Mouse (Mus musculus) midbrain, embryonic 16.5 days (tissue): Measurements from ENCODE around the gene S100a10. TPM values are rescaled to one million over a fixed set of nuclear protein-coding genes. Genes with fewer than 3 reads are reported as not detected.

ENCODE experiments used
- ATAC-seq: fragments of 200-750 bp; cut with Nextera tagmentation; 2 replicates; pipeline ENCODE4 v1.8.0; 2017; ENCODE audit warnings: moderate TSS enrichment
- H3K27ac ChIP-seq: fragments of 300-500 bp; sonication (generic); 2 replicates; pipeline ENCODE4 v1.5.1; 2014; ENCODE audit warnings: mild to moderate bottlenecking, low read length, mixed read lengths
- H3K27me3 ChIP-seq: fragments of 300-500 bp; sonication (generic); 2 replicates; pipeline ENCODE4 v1.6.1; 2014; ENCODE audit warnings: low read depth, low read length, mixed read lengths; ENCODE audit not compliant: control insufficient read depth, insufficient read depth
- H3K36me3 ChIP-seq: fragments of 300-500 bp; sonication (generic); 2 replicates; pipeline ENCODE4 v1.6.1; 2014; ENCODE audit warnings: mild to moderate bottlenecking, low read length, moderate library complexity, mixed read lengths; ENCODE audit not compliant: control insufficient read depth, insufficient read depth
- H3K4me1 ChIP-seq: fragments of 300-500 bp; sonication (generic); 2 replicates; pipeline ENCODE4 v1.6.1; 2014; ENCODE audit warnings: mild to moderate bottlenecking, low read length, mixed read lengths; ENCODE audit not compliant: control insufficient read depth, insufficient read depth
- H3K4me2 ChIP-seq: fragments of 300-500 bp; sonication (generic); 2 replicates; pipeline ENCODE4 v1.6.1; 2014; ENCODE audit warnings: mild to moderate bottlenecking, low read length, mixed read lengths
- H3K4me3 ChIP-seq: fragments of 300-500 bp; sonication (generic); 2 replicates; pipeline ENCODE4 v1.5.1; 2014; ENCODE audit warnings: low read depth, mild to moderate bottlenecking, low read length, moderate library complexity, mixed read lengths
- H3K9ac ChIP-seq: fragments of 300-500 bp; sonication (generic); 2 replicates; pipeline ENCODE4 v1.6.1; 2014; ENCODE audit warnings: low read depth, low read length, mixed read lengths
- H3K9me3 ChIP-seq: fragments of 300-500 bp; sonication (generic); replicated peaks from 2 replicates; pipeline ENCODE4 v1.6.1; 2014; ENCODE audit warnings: mild to moderate bottlenecking, low read length, mixed read lengths; ENCODE audit not compliant: control insufficient read depth, poor library complexity, severe bottlenecking
- WGBS: fragments of 180-500 bp; shearing (Covaris S2); extraction: QIAGEN DNeasy Blood & Tissue Kit; methylation state at CpG from one replicate; pipeline ENCODE4 v1.1.7; 2014; 5-methylcytosine and 5-hydroxymethylcytosine counted together
- polyA plus RNA-seq: library from polyadenylated mRNA; unstranded; fragments of >200 nt; fragmentation: Nextera tagmentation; extraction: Ambion mirVana; gene quantifications from 2 replicates; pipeline ENCODE4 v1.2.1, GENCODE M21; 2015

S100a10 gene
- polyA plus RNA-seq, 1 experiment from 2014 or later = 107 TPM

DNA sequence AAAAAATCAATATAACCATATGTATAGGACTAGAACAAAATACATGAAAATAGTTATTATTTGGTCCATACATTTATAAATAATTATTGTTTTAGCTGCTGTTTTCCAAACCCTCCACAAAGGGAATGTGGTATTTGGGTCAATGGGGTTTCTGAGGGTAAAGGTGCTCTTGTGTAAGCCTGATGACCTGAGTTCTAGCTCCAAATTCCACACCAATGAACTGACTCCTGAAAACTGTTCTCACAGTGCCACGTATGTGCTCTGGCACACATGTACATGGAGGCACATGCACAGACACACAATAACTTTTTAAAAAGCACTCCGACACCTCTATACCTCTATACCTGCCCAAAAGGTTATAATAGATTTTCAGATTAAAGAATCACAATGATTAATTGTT is 1.6 kb upstream of the S100a10 start:
- Histone ChIP-seq H3K4me1 (peaks cover 4% of the 10 kb centered on the region; the same call in 1 of the 2 replicates), H3K9me3 (no peaks in the 10 kb centered on the region), H3K4me2 (no peak overlapping the region), H3K27me3 (no peaks in the 10 kb centered on the region), H3K27ac (no peak overlapping the region), H3K9ac (no peak overlapping the region), H3K36me3 (no peaks in the 10 kb centered on the region), H3K4me3 (no peak overlapping the region)
- 91% methylated on average over 2 of the region's 2 CpGs for WGBS
- ATAC-seq = no peak

DNA sequence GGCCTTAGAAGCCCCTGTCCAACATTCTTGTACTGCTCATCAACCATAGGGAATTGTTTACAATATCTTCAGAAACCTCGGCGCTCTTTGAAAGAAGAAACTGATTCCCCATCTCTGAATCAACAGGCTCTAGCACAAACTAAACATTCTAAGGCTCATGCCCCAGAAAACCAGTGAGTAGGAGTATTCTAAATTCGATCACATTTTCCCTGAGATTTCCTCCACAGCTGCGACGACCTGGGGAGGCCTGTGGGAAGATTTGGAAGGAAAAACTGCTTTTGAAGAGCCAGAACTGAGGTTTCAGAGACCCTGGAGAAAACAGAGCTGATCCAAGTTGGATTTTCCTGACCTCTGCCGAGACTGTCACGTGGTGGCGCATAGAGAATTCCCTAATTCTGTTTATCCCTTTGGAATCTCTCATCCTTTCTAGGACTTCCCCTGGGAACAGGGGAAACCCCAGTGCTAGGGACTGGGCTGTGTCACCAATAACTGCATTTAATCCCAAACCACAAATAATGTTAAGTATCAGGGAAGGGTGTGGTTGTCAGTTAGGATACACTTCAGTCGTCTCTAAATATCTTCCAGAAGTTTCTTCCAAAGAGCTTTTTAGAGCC is 1.0 kb upstream of the S100a10 start:
- no peak for ATAC-seq
- Histone ChIP-seq H3K9ac (no peak overlapping the region), H3K4me3 (no peak overlapping the region), H3K27ac (no peak overlapping the region), H3K9me3 (no peaks in the 10 kb centered on the region), H3K4me2 (peak overlapping the region; percentile 99; the same call in 1 of the 2 replicates), H3K36me3 (no peaks in the 10 kb centered on the region), H3K4me1 (peaks cover 4% of the 10 kb centered on the region; the same call in 1 of the 2 replicates), H3K27me3 (no peaks in the 10 kb centered on the region)
- WGBS = 71% methylated on average over 9 of the region's 9 CpGs

DNA sequence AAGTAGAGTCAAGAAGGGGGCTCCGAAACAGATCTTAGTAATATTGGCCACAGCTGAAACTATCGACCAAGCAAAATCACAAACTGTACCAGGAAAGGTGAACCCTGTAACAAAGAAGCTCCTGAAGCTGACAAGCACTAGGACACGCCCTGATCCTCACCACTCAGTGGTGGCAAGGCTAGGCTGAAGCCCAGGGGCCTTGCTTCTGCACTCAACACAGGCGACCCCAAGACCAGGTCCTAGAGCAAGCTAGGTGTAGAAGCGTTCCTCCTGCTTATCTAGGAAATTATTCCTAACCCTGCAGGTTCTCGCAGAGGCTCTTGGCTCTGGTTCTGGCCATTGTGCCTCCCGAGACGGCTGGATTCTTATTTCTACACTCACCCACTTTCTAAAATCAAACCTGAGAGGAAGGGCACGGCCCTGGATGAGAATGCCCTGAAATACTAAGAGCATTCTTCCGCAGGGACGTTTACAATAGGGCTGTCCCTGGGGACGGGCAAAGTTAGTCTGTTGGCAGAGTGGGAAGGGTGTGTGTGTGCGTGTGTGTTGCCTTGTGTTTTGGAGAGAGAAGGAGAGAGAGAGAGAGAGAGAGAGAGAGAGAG is 400 bp upstream of the S100a10 start:
- no peaks in the 10 kb centered on the region for H3K36me3 ChIP-seq
- H3K27me3 ChIP-seq = no peaks in the 10 kb centered on the region
- H3K4me2 ChIP-seq = peak overlapping the region; percentile 99
- H3K4me1 ChIP-seq = peaks cover 4% of the 10 kb centered on the region; the same call in 1 of the 2 replicates
- no peak overlapping the region for H3K27ac ChIP-seq
- H3K9me3 ChIP-seq = no peaks in the 10 kb centered on the region
- H3K9ac ChIP-seq = peak overlapping the region; percentile 73
- ATAC-seq = peak; percentile 72
- H3K4me3 ChIP-seq = peak overlapping the region; percentile 61
- WGBS = 23% methylated on average over 12 of the region's 13 CpGs

DNA sequence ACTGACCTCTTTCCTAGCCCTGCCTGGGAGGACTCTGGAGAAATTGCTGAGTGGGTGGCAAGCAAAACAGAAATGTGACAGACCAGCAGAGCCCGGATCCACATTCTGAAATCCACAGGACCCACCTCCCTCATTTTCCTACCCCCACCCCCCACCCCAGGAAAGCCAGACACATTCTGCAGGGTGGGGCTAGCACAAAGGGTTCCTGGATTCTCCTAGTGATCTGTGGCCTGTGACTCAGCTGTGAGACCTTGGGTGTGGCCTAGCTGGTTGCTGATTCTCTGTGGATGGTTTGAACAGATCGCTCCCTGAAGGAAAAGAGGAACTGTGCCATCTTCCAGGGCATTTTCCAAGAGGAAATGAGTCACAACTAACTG is 986 bp downstream of the S100a10 start:
- Histone ChIP-seq H3K36me3 (no peaks in the 10 kb centered on the region), H3K27ac (no peak overlapping the region), H3K9me3 (no peaks in the 10 kb centered on the region), H3K4me1 (peaks cover 4% of the 10 kb centered on the region; the same call in 1 of the 2 replicates), H3K4me2 (peak overlapping the region; percentile 99), H3K9ac (no peak overlapping the region), H3K4me3 (peak overlapping the region; percentile 61), H3K27me3 (no peaks in the 10 kb centered on the region)
- ATAC-seq = peak; percentile 63
- WGBS = 70% methylated on average over 2 of the region's 2 CpGs

DNA sequence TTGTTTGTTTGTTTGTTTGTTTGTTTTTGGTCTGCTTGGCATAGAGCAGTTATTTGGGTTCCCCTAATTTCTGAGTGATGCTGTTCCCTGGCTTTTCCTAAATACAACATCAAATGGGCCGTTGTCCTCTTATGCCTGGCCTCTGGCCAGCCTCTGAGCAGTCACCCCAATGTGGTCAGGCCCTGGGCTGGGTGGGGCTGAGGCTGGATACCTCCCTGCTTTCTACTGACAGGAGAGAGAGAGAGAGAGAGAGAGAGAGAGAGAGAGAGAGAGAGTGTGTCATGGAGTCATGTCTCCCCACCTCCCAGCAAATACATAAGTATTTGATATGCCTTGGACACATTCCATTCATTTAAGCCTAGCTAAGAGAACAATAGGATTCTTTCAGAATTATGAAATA is 1.7 kb downstream of the S100a10 start:
- Histone ChIP-seq H3K9me3 (no peaks in the 10 kb centered on the region), H3K4me2 (peak overlapping the region; percentile 99), H3K4me1 (peaks cover 4% of the 10 kb centered on the region; the same call in 1 of the 2 replicates), H3K9ac (no peak overlapping the region), H3K27ac (no peak overlapping the region), H3K4me3 (no peak overlapping the region), H3K27me3 (no peaks in the 10 kb centered on the region), H3K36me3 (no peaks in the 10 kb centered on the region)
- WGBS = 82% methylated on average over 1 of the region's 1 CpGs
- no peak for ATAC-seq

DNA sequence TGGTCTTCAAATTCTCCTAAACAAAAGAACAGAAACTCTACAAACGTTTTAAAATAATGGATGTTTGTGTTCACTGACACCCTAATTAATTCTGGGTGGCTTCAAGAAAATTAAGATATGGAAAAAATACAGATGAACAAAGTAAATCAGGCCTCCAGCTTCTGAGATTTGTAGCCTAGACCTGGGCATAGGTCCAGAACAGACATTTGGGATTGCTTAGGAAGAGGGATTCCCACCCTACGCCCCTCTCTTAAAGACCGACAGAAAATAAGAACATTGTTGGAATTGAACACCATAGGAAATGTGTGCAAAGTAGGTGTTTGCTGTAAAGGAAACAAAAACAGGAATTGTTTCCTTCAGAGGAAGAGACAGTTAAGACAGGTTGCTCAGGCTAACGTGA is 2.6 kb downstream of the S100a10 start:
- H3K4me2 ChIP-seq = no peak overlapping the region
- peaks cover 4% of the 10 kb centered on the region; the same call in 1 of the 2 replicates for H3K4me1 ChIP-seq
- ATAC-seq = no peak
- H3K27me3 ChIP-seq = no peaks in the 10 kb centered on the region
- H3K9me3 ChIP-seq = no peaks in the 10 kb centered on the region
- H3K27ac ChIP-seq = no peak overlapping the region
- no peak overlapping the region for H3K9ac ChIP-seq
- WGBS = 74% methylated on average over 4 of the region's 4 CpGs
- no peaks in the 10 kb centered on the region for H3K36me3 ChIP-seq
- no peak overlapping the region for H3K4me3 ChIP-seq

DNA sequence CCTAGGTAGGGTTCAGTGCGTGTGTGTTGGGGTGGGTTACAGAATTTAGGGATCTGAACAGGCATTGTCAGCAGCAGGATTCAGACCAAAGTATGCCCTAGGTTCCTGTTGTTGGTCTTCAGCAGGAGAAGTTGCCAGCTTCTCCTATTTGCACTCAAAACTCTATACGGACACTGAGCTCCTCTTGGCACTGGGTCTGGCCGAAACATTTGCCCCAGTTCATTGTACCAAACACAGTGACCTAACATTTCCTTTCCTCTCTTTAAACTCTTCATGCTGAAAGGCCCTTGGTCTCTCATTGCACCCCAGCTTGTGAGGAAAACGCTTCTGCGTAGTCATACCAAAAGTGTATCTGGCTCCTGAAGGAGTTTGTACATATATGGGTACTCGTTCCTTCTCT is 5.1 kb downstream of the S100a10 start:
- Histone ChIP-seq H3K4me2 (no peak overlapping the region), H3K9ac (no peak overlapping the region), H3K4me3 (no peak overlapping the region), H3K36me3 (no peaks in the 10 kb centered on the region), H3K9me3 (no peaks in the 10 kb centered on the region), H3K27me3 (no peaks in the 10 kb centered on the region), H3K4me1 (no peaks in the 10 kb centered on the region), H3K27ac (no peak overlapping the region)
- WGBS = 95% methylated on average over 6 of the region's 6 CpGs
- ATAC-seq = no peak

DNA sequence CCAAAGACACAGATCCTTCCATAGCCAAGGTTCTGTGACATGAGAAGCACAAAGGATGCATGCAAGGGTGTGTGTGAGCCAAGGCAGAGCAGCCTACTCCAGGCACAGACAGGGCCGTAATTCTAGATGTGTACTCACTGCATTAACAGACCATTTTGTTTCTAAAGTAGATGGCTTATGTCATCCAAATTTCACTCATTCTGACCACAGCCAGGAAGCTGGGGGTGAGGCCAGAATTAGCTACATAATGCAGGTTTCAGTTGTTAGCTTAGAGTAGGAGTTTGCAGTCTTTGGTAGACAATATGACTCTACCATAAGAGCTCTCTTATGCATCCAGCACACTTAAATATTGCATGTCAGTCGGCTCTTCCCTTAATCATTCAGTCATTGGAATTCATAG is 7.5 kb downstream of the S100a10 start:
- ATAC-seq = no peak
- Histone ChIP-seq H3K4me2 (no peak overlapping the region), H3K27ac (no peak overlapping the region), H3K9me3 (no peaks in the 10 kb centered on the region), H3K27me3 (no peaks in the 10 kb centered on the region), H3K4me3 (no peak overlapping the region), H3K9ac (no peak overlapping the region), H3K4me1 (no peaks in the 10 kb centered on the region), H3K36me3 (no peaks in the 10 kb centered on the region)
- 94% methylated on average over 2 of the region's 2 CpGs for WGBS

DNA sequence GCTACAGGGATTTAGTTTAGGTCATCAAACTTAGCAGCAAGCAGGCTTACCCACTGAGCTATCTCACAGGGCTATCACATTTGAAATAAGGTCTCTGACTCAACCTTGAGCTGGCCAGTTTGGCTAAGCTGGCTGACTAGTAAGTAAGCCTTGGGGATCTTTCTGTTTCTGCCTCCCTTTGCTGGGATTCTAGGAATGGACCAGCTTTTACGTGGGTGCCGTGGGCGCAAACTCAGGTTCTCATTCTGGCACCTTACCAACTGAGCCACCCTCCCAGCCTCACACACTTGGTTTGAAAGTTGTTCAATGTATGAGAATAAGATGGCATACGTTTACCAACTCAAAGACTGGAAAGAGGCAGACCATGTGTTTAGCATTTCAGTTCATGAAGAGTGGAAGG is 8.3 kb downstream of the S100a10 start:
- no peak for ATAC-seq
- H3K9me3 ChIP-seq = no peaks in the 10 kb centered on the region
- 92% methylated on average over 4 of the region's 4 CpGs for WGBS
- no peak overlapping the region for H3K4me3 ChIP-seq
- H3K27ac ChIP-seq = no peak overlapping the region
- no peak overlapping the region for H3K4me2 ChIP-seq
- no peaks in the 10 kb centered on the region for H3K27me3 ChIP-seq
- no peaks in the 10 kb centered on the region for H3K36me3 ChIP-seq
- H3K4me1 ChIP-seq = no peaks in the 10 kb centered on the region
- H3K9ac ChIP-seq = no peak overlapping the region
